Mouse (Mus musculus) thymus, postnatal 25 days (tissue): Measurements from ENCODE around the gene Panx3.

Source experiments
- DNase-seq: peaks from one replicate; pipeline ENCODE4 v3.0.0; 2022

Panx3 gene

GRCm38 (mm10) chr9:37669115-37669514 lies at the start of gene Panx3:
Gene Panx3 (minus strand): TSS chr9:37669235.
- DNase-seq: no peak

GRCm38 (mm10) chr9:37716150-37716549 lies 47.1 kb upstream of the Panx3 start, which contains the start of gene Olfr160:
Gene Olfr160 (minus strand): TSS chr9:37716250.
- DNase-seq: no peak

- no peak for DNase-seq
These were observed 21.1 kb upstream of the Panx3 start for GRCm38 (mm10) chr9:37689970-37690686.

- DNase-seq: no peak
These were observed 18.9 kb upstream of the Panx3 start for GRCm38 (mm10) chr9:37687941-37688303.

GRCm38 (mm10) chr9:37687288-37687940 lies 18.4 kb upstream of the Panx3 start:
- DNase-seq: no peak

- DNase-seq: no peak
These were observed 12.1 kb upstream of the Panx3 start for GRCm38 (mm10) chr9:37681123-37681522.

GRCm38 (mm10) chr9:37675287-37675686 lies 6.3 kb upstream of the Panx3 start:
- DNase-seq: no peak

- DNase-seq: no peak
These were observed 1.2 kb upstream of the Panx3 start for GRCm38 (mm10) chr9:37670261-37670660.

GRCm38 (mm10) chr9:37669678-37670077 lies 643 bp upstream of the Panx3 start:
- no peak for DNase-seq

GRCm38 (mm10) chr9:37666045-37666444 lies 3.0 kb downstream of the Panx3 start:
- DNase-seq: no peak

- DNase-seq: no peak
These were observed 4.4 kb downstream of the Panx3 start for GRCm38 (mm10) chr9:37664604-37665003.

GRCm38 (mm10) chr9:37663210-37663609 lies 5.8 kb downstream of the Panx3 start:
- no peak for DNase-seq

- DNase-seq: no peak
These were observed 9.6 kb downstream of the Panx3 start for GRCm38 (mm10) chr9:37659413-37659812.

- DNase-seq: peak; percentile 73
These were observed 12.0 kb downstream of the Panx3 start, which contains the start of gene Tbrg1 for GRCm38 (mm10) chr9:37656931-37657481. Gene Tbrg1 (minus strand): TSS chr9:37657312.

- peak; percentile 50 for DNase-seq
These were observed 12.6 kb downstream of the Panx3 start for GRCm38 (mm10) chr9:37656439-37656881.

- no peak for DNase-seq
These were observed 13.1 kb downstream of the Panx3 start for GRCm38 (mm10) chr9:37655961-37656360.

GRCm38 (mm10) chr9:37653836-37654235 lies 15.2 kb downstream of the Panx3 start:
- no peak for DNase-seq

- no peak for DNase-seq
These were observed 18.4 kb downstream of the Panx3 start for GRCm38 (mm10) chr9:37650639-37651038.

GRCm38 (mm10) chr9:37646246-37646645 lies 22.8 kb downstream of the Panx3 start:
- DNase-seq: no peak

- no peak for DNase-seq
These were observed 30.3 kb downstream of the Panx3 start for GRCm38 (mm10) chr9:37638721-37639120.

- DNase-seq: no peak
These were observed 32.1 kb downstream of the Panx3 start for GRCm38 (mm10) chr9:37636800-37637542.

- peak; percentile 43 for DNase-seq
These were observed 32.7 kb downstream of the Panx3 start for GRCm38 (mm10) chr9:37636335-37636734.

GRCm38 (mm10) chr9:37634269-37634668 lies 34.8 kb downstream of the Panx3 start:
- no peak for DNase-seq
